Mouse (Mus musculus) heart, embryonic 13.5 days (tissue): ENCODE measurements around the gene Olfr279. TPM values are rescaled to one million over a fixed set of nuclear protein-coding genes. Genes with fewer than 3 reads are reported as not detected.

Experiments used
- ATAC-seq: fragments of 200-750 bp; cut with Nextera tagmentation; 2 replicates; pipeline ENCODE4 v1.8.0; 2017; ENCODE audit warnings: moderate TSS enrichment; ENCODE audit not compliant: insufficient number of reproducible peaks, low FRiP score, low TSS enrichment; ENCODE audit errors: extremely low read depth
- H3K27ac ChIP-seq: fragments of 300-500 bp; sonication (generic); replicated peaks from 2 replicates; pipeline ENCODE4 v1.5.1; 2015; ENCODE audit warnings: moderate library complexity, mild to moderate bottlenecking, inconsistent platforms
- H3K27me3 ChIP-seq: fragments of 300-500 bp; sonication (generic); replicated peaks from 2 replicates; pipeline ENCODE4 v1.6.1; 2015; ENCODE audit warnings: mild to moderate bottlenecking, inconsistent platforms
- H3K36me3 ChIP-seq: fragments of 300-500 bp; sonication (generic); 2 replicates; pipeline ENCODE4 v1.6.1; 2015; ENCODE audit warnings: mild to moderate bottlenecking, inconsistent platforms
- H3K4me1 ChIP-seq: fragments of 300-500 bp; sonication (generic); 2 replicates; pipeline ENCODE4 v1.6.1; 2015; ENCODE audit warnings: inconsistent platforms
- H3K4me2 ChIP-seq: fragments of 300-500 bp; sonication (generic); 2 replicates; pipeline ENCODE4 v1.6.1; 2015; ENCODE audit warnings: inconsistent platforms, mild to moderate bottlenecking, moderate library complexity
- H3K4me3 ChIP-seq: fragments of 300-500 bp; sonication (generic); 2 replicates; pipeline ENCODE4 v1.5.1; 2015; ENCODE audit warnings: moderate library complexity, mild to moderate bottlenecking, inconsistent platforms
- H3K9ac ChIP-seq: fragments of 300-500 bp; sonication (generic); 2 replicates; pipeline ENCODE4 v1.6.1; 2015; ENCODE audit warnings: inconsistent platforms, mild to moderate bottlenecking, moderate library complexity
- H3K9me3 ChIP-seq: fragments of 300-500 bp; sonication (generic); 2 replicates; pipeline ENCODE4 v1.6.1; 2016; ENCODE audit warnings: inconsistent platforms
- WGBS: fragments of 180-500 bp; shearing (Covaris S2); methylation state at CpG from one replicate; pipeline ENCODE4 v1.1.7; 2015; ENCODE audit warnings: mixed read lengths; 5-methylcytosine and 5-hydroxymethylcytosine counted together
- polyA plus RNA-seq: library from polyadenylated mRNA; unstranded; fragments of >200 nt; fragmentation: Nextera tagmentation; extraction: Ambion mirVana; gene quantifications from 2 replicates; pipeline ENCODE4 v1.2.1, GENCODE M21; 2015

Gene Olfr279
- polyA plus RNA-seq, 1 experiment from 2014 or later = not detected

DNA sequence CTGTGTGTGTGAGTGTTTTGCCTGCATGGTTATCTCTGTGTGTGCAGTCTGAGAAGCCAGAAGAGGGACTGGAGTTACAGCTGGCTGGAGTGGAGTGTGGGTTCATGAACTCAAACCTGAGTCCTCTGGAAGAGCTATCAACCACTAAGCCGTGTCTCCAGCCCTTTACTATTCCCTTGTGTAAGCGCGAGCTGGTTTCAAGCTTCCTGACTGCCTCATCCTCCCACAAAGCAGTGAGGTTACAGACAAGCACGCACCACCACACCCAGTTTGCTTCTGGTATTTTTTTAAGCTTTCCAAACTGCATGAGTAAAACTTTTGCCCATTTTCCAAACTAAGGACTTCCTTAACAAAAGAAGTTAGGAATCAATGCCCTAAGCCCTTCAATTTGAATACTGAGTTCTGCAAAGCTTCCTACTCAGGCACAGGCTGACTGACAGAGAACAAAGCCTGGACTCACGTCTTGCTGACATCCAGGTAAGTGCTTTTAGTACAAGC is 35.9 kb downstream of the Olfr279 start:
- H3K36me3 ChIP-seq = peaks cover 88% of the 10 kb centered on the region
- no peak overlapping the region for H3K9ac ChIP-seq
- no peaks in the 10 kb centered on the region for H3K27me3 ChIP-seq
- ATAC-seq = no peak
- peaks cover 29% of the 10 kb centered on the region for H3K4me1 ChIP-seq
- H3K4me2 ChIP-seq = no peak overlapping the region
- H3K9me3 ChIP-seq = no peaks in the 10 kb centered on the region
- no peak overlapping the region for H3K27ac ChIP-seq
- H3K4me3 ChIP-seq = no peak overlapping the region
- WGBS = 82% methylated on average over 5 of the region's 5 CpGs

DNA sequence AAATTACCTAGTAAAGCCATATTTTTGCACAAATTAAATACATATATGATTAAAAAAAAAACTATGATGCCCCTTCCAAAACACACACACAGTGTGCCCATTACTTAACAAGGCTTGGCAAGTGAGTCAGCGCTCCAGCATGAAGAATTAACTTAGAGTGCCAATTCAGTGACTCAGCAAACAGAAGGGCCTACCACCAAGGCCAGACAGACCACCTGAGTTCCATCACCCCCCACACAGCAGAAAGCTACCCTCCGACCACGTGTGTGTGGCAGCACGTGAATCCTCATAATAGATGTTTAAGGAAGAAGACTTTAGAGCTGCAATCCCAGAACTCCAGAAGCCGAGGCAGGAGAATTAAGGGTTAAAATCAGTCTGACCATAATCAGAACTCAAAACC is 40.1 kb downstream of the Olfr279 start:
- peak overlapping the region; percentile 94 for H3K9ac ChIP-seq
- H3K27ac ChIP-seq = no peak overlapping the region; the same call in 1 of the 2 replicates
- H3K36me3 ChIP-seq = peaks cover 48% of the 10 kb centered on the region
- peak overlapping the region; percentile 92 for H3K4me3 ChIP-seq
- H3K27me3 ChIP-seq = no peaks in the 10 kb centered on the region
- peak overlapping the region; percentile 93 for H3K4me2 ChIP-seq
- no peak for ATAC-seq
- peaks cover 19% of the 10 kb centered on the region for H3K4me1 ChIP-seq
- 31% methylated on average over 5 of the region's 5 CpGs for WGBS
- H3K9me3 ChIP-seq = no peaks in the 10 kb centered on the region

DNA sequence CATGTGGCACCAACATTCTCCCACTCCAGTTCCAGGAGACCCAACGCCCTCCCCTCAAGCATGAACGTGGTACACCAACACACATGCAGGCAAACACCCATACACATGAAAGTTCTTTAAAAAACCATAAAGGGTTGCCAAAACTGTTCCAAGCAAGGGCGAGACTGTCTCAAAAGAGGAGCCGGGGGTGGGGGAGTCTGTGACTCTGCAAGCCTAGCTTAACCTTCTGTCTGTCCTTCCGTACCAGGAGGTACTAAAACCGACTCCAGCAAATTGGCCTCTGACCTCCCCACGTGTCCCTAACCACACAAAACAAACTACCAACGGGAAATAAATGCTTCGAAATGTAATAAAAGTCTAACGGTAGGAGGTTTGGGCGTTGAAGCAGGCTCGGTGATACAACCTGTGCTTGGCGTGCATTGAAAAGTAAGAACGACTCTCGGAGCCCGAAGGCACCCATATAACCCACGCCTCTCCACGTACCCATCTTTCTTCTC is 40.9 kb downstream of the Olfr279 start:
- Histone ChIP-seq H3K4me1 (peaks cover 18% of the 10 kb centered on the region), H3K27me3 (no peaks in the 10 kb centered on the region), H3K9me3 (no peaks in the 10 kb centered on the region), H3K27ac (peak overlapping the region; percentile 98), H3K9ac (peak overlapping the region; percentile 94), H3K4me2 (peak overlapping the region; percentile 93), H3K36me3 (peaks cover 45% of the 10 kb centered on the region), H3K4me3 (peak overlapping the region; percentile 92)
- WGBS = under 1% methylated on average over 18 of the region's 18 CpGs
- ATAC-seq = no peak

DNA sequence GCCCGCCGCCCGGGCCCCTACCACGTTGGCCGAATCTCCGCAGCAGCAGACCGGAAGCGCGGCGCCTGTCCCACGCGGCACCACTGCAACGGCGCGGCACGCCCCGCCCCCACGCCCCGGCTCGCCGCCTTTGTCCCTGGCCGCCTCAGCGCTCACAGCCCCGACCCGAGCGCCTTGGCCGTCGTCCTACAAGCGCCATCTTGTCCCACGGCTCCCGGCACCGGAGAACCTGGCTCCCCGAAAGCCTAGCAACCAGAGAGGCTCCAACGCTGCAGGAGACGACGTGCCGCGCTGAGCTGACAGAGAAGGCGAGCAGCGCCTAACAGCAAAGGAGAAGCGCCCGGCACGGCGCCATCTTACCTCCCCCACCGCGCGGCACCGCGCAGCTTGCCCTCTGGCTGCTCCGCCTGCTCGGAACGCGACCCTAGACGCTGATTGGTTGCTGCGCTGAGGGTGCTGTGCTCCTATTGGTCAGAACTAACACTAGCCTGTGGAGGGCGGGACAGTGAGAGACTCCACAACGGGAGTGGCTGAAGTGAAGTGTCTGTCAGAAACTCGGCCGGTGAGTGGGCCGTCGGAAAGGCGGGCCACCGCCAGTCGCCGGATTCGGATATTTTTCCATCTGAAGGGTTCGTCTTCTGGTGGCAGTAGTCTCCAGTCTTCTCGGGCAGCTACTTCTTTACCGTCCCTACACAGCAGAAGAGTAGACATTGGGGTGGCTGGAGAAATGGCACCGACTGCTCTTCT is 41.9 kb downstream of the Olfr279 start, which contains the start of gene Kansl2:
Kansl2 (minus strand) TSS at position 384 of the 747 bp plus-strand sequence.
- H3K27ac ChIP-seq = peak within 1 kb of the TSS; percentile 98
- H3K9ac ChIP-seq = peak within 1 kb of the TSS; percentile 94
- peaks cover 18% of the 10 kb centered on the region for H3K4me1 ChIP-seq
- under 1% methylated on average over 69 of the region's 70 CpGs for WGBS
- no peaks in the 10 kb centered on the region for H3K9me3 ChIP-seq
- ATAC-seq = peak; percentile 100
- no peaks in the 10 kb centered on the region for H3K27me3 ChIP-seq
- H3K4me3 ChIP-seq = peak within 1 kb of the TSS; percentile 92
- peak within 1 kb of the TSS; percentile 93 for H3K4me2 ChIP-seq
- H3K36me3 ChIP-seq = peaks cover 43% of the 10 kb centered on the region

DNA sequence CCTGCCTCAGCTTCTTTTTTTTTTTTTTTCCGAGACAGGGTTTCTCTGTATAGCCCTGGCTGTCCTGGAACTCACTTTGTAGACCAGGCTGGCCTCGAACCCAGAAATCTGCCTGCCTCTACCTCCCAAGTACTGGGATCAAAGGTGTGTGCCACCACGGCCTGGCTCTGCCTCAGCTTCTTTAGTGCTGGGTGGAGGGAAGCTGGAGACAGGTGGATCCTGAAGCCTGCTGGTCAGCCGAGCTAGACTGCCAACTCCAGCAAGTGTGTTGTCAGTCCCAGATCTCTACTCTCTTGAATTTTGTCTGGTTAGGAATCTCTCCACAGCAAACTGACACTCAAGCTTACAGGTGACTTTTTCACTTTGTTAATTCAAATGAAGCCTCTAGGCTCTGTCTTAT is 43.7 kb downstream of the Olfr279 start:
- H3K9ac ChIP-seq = no peak overlapping the region
- H3K27ac ChIP-seq = no peak overlapping the region
- H3K4me3 ChIP-seq = no peak overlapping the region
- peaks cover 18% of the 10 kb centered on the region for H3K4me1 ChIP-seq
- no peaks in the 10 kb centered on the region for H3K9me3 ChIP-seq
- 75% methylated on average over 4 of the region's 4 CpGs for WGBS
- no peak overlapping the region for H3K4me2 ChIP-seq
- peaks cover 38% of the 10 kb centered on the region for H3K36me3 ChIP-seq
- no peaks in the 10 kb centered on the region for H3K27me3 ChIP-seq
- ATAC-seq = no peak

DNA sequence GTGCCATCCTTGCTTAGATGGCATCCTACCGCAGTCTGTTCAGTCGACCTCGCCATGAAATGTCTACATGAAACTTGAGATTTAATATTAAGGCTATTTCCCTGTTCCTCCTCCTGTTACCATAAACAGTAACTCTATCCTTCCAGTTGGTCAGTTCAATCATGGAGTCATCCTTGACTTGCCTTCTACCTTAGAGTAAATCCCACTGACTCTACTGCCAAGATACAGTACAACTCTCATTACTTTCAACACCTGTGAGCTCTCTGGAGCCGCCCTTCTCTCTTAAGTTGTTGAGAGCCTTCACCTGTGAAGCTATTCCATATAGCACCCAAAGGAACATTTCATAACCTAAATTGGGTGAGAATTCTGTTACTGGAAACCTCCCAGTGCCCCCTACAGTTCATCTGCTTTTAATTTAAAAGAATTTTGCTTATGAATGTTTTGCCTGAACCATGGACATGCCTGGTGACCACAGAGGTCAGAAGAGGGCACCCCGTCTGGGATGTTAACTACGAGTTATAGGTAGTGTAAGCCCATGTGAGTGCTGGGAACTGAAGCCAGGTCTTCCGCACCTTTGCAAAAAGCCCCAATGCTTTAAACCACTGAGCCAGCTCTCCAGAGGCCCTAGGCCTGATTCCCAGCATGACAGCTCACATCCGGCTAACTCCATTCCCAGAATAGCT is 44.8 kb downstream of the Olfr279 start:
- 82% methylated on average over 8 of the region's 8 CpGs for WGBS
- ATAC-seq = no peak
- H3K9ac ChIP-seq = no peak overlapping the region
- no peaks in the 10 kb centered on the region for H3K27me3 ChIP-seq
- H3K27ac ChIP-seq = no peak overlapping the region
- H3K4me3 ChIP-seq = no peak overlapping the region
- peaks cover 38% of the 10 kb centered on the region for H3K36me3 ChIP-seq
- H3K4me2 ChIP-seq = no peak overlapping the region
- peaks cover 12% of the 10 kb centered on the region for H3K4me1 ChIP-seq
- H3K9me3 ChIP-seq = no peaks in the 10 kb centered on the region

DNA sequence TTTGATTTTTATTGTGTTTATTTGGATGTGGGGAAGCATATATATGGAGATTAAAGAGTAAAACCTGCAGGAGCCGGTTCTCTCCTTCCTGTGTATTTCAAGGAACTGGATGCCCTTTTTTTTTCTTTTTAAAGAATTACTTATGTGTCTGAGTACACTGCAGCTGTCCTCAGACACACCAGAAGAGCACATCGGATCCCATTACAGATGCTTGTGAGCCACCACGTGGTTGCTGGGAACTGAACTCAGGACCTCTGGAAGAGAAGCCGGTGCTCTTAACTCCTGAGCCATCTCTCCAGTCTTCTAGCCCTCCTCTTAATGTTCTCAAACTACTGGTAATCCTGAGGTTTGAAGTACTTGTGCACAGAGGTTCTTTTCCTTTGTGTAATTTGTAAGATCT is 45.7 kb downstream of the Olfr279 start:
- no peak overlapping the region for H3K27ac ChIP-seq
- H3K27me3 ChIP-seq = no peaks in the 10 kb centered on the region
- H3K36me3 ChIP-seq = peaks cover 47% of the 10 kb centered on the region

DNA sequence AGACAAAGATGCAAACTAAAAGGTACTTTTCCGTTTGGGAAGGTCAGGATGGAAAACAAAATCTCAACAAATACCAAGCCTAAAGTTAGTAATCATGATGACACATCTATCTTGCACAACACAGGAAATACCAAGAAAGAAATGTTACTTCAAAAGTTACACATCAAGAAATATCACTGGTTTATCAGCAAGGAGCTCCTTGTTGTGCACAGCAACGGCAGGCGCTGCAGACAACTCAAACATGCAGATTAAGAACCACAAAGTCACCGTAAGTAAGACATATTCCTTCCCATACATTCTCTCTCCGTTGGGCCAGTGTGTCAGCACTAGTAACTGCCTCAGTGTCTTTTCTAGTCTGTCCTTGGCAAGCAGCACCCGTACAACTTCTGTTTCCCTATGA is 48.9 kb downstream of the Olfr279 start:
- H3K4me1 ChIP-seq = no peaks in the 10 kb centered on the region
- peaks cover 79% of the 10 kb centered on the region for H3K36me3 ChIP-seq
- no peak for ATAC-seq
- H3K27ac ChIP-seq = no peak overlapping the region
- H3K4me2 ChIP-seq = no peak overlapping the region
- H3K9me3 ChIP-seq = no peaks in the 10 kb centered on the region
- 80% methylated on average over 6 of the region's 6 CpGs for WGBS
- no peak overlapping the region for H3K4me3 ChIP-seq
- no peak overlapping the region for H3K9ac ChIP-seq
- no peaks in the 10 kb centered on the region for H3K27me3 ChIP-seq

More for the DNA sequence above, 45.7 kb downstream of the Olfr279 start:
- Histone ChIP-seq H3K9ac (no peak overlapping the region), H3K4me1 (peaks cover 2% of the 10 kb centered on the region), H3K4me3 (no peak overlapping the region), H3K9me3 (no peaks in the 10 kb centered on the region), H3K4me2 (no peak overlapping the region)
- WGBS = 68% methylated on average over 4 of the region's 4 CpGs
- ATAC-seq = no peak

DNA sequence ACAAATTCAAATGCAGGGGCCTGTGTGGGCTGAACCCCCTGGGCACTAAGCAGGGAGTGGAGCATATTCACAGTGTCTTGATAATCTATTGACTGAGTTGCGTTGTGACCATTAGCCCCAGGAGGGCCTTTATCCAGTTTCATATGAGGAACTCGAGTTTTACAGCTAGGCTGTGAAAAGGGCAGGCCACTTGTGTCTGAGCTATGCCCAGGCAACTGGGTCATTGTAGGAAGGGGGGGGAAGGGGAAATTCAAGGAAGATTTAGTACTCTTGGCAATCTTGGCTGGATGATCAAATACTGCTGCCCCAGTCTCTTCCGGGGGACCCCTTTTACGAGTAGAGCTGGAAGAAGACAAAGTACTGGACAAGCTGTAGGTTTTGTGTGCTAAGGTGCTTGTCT is 51.1 kb downstream of the Olfr279 start:
- Histone ChIP-seq H3K27me3 (no peaks in the 10 kb centered on the region), H3K9me3 (no peaks in the 10 kb centered on the region), H3K4me1 (no peaks in the 10 kb centered on the region), H3K4me3 (no peak overlapping the region), H3K36me3 (peaks cover 92% of the 10 kb centered on the region), H3K4me2 (no peak overlapping the region), H3K9ac (no peak overlapping the region), H3K27ac (no peak overlapping the region)
- WGBS = 85% methylated on average over 4 of the region's 4 CpGs
- ATAC-seq = no peak

DNA sequence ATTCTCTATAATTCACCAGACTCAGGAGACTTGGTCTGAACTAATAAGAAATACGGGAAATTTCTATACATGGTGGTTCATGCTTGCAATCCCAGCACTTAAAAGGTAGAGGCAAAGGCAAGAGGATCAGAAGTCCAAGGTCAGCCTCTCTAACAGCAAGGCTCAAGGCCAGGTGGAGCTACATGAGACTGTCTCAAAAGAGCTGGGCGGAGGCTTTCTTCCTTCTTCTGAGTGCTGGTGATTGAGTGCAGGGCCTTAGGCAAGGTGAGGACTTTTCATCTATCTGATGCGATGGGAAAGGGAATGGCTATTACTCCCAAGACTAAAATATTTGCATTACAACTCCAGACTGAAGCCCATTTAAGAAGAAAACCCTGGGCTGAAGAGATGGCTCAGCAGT is 52.9 kb downstream of the Olfr279 start:
- Histone ChIP-seq H3K4me3 (no peak overlapping the region), H3K4me1 (no peaks in the 10 kb centered on the region), H3K9me3 (no peaks in the 10 kb centered on the region), H3K4me2 (no peak overlapping the region), H3K27me3 (no peaks in the 10 kb centered on the region), H3K36me3 (peaks cover 98% of the 10 kb centered on the region), H3K27ac (no peak overlapping the region), H3K9ac (no peak overlapping the region)
- WGBS = 94% methylated on average over 3 of the region's 3 CpGs
- no peak for ATAC-seq

DNA sequence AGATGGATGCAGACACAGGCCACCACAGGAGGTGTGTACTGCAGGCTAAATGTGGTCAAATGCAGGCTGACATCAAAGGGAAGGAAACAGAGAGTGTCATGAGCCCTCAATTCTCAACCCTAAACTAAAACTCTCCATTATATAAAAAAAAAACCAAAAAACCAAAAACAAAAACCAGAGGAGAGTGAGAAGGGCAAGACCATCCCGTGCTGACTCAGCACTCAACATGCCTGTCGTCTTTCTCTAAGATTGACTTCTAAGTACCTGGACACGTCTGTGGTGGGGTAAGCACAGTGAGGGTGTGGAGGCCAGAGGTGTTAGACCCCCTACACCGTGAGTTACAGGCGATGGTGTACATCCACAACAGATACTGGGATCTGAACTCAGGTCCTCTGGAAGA is 54.6 kb downstream of the Olfr279 start:
- no peak overlapping the region for H3K4me3 ChIP-seq
- H3K4me2 ChIP-seq = no peak overlapping the region
- no peak overlapping the region for H3K9ac ChIP-seq
- ATAC-seq = no peak
- no peaks in the 10 kb centered on the region for H3K4me1 ChIP-seq
- no peak overlapping the region for H3K27ac ChIP-seq
- H3K9me3 ChIP-seq = no peaks in the 10 kb centered on the region
- 89% methylated on average over 5 of the region's 5 CpGs for WGBS
- no peaks in the 10 kb centered on the region for H3K27me3 ChIP-seq
- peaks cover 98% of the 10 kb centered on the region for H3K36me3 ChIP-seq
